Mouse (Mus musculus): Measurements from ENCODE around the gene Gm11273. TPM values are rescaled to one million over a fixed set of nuclear protein-coding genes. Genes with fewer than 3 reads are reported as not detected.
"Not testable (repeated sequence)": the region's sequence is repeated elsewhere in the genome, so short reads cannot be mapped to it uniquely, and the experiment has no call there.

The Gm11273 gene
- polyA plus RNA-seq (2015; fragmentation: Nextera tagmentation; extraction: Ambion mirVana): 3.3 and 5.8 TPM in 2 replicates

GRCm38 (mm10) chr13:21501182-21501581, at the start of gene Gm11273:
Gene Gm11273, minus strand, starts transcription at chr13:21501418.
- H3K9ac ChIP-seq (replicated peaks; ENCODE audit: low read depth); H3K36me3 ChIP-seq (ENCODE audit: insufficient read depth, low read length); ATAC-seq; H3K4me1 ChIP-seq (ENCODE audit: insufficient read depth, low read depth, low read length); H3K4me3 ChIP-seq (ENCODE audit: low read depth, low read length); H3K4me2 ChIP-seq (replicated peaks; ENCODE audit: low read depth, low read length); H3K9me3 ChIP-seq (ENCODE audit: low read length); H3K27ac ChIP-seq (ENCODE audit: low read length); H3K27me3 ChIP-seq (replicated peaks; ENCODE audit: insufficient read depth, low read length); DNase-seq (ENCODE audit: low spot score): not testable (repeated sequence)
- WGBS: 91% methylated on average over 17 of the region's 17 CpGs

- Histone ChIP-seq H3K9me3 (ENCODE audit: low read length) (no peaks in the 10 kb centered on the region), H3K9ac (replicated peaks; ENCODE audit: low read depth) (no peak overlapping the region), H3K27me3 (replicated peaks; ENCODE audit: insufficient read depth, low read length) (no peaks in the 10 kb centered on the region), H3K4me1 (ENCODE audit: insufficient read depth, low read depth, low read length) (no peaks in the 10 kb centered on the region), H3K27ac (ENCODE audit: low read length) (no peak overlapping the region), H3K36me3 (ENCODE audit: insufficient read depth, low read length) (no peaks in the 10 kb centered on the region), H3K4me3 (ENCODE audit: low read depth, low read length) (no peak overlapping the region), H3K4me2 (replicated peaks; ENCODE audit: low read depth, low read length) (no peak overlapping the region)
- WGBS: 24% methylated on average over 3 of the region's 3 CpGs
- no peak for TF ChIP-seq EP300 (IDR thresholded peaks at IDR 0.05)
- TF ChIP-seq CTCF (IDR thresholded peaks at IDR 0.05): no peak
- DNase-seq (ENCODE audit: low spot score) (no peak), ATAC-seq (no peak)
Observed at GRCm38 (mm10) chr13:21550416-21551110, 49.3 kb upstream of the Gm11273 start.

- H3K4me3 ChIP-seq (ENCODE audit: low read depth, low read length): no peak overlapping the region
- no peaks in the 10 kb centered on the region for H3K9me3 ChIP-seq (ENCODE audit: low read length)
- no peak overlapping the region for H3K27ac ChIP-seq (ENCODE audit: low read length)
- no peaks in the 10 kb centered on the region for H3K36me3 ChIP-seq (ENCODE audit: insufficient read depth, low read length)
- H3K4me1 ChIP-seq (ENCODE audit: insufficient read depth, low read depth, low read length): no peaks in the 10 kb centered on the region
- no peak for ATAC-seq
- H3K27me3 ChIP-seq (replicated peaks; ENCODE audit: insufficient read depth, low read length): no peaks in the 10 kb centered on the region
- WGBS: 76% methylated on average over 3 of the region's 3 CpGs
- H3K9ac ChIP-seq (replicated peaks; ENCODE audit: low read depth): no peak overlapping the region
- no peak overlapping the region for H3K4me2 ChIP-seq (replicated peaks; ENCODE audit: low read depth, low read length)
- DNase-seq (ENCODE audit: low spot score): no peak
- no peak for TF ChIP-seq EP300 (IDR thresholded peaks at IDR 0.05)
- no peak for TF ChIP-seq CTCF (IDR thresholded peaks at IDR 0.05)
Observed at GRCm38 (mm10) chr13:21549487-21549886, 48.3 kb upstream of the Gm11273 start.

- Histone ChIP-seq H3K27me3 (replicated peaks; ENCODE audit: insufficient read depth, low read length) (no peaks in the 10 kb centered on the region), H3K36me3 (ENCODE audit: insufficient read depth, low read length) (no peaks in the 10 kb centered on the region), H3K4me1 (ENCODE audit: insufficient read depth, low read depth, low read length) (no peaks in the 10 kb centered on the region), H3K27ac (ENCODE audit: low read length) (no peak within 1 kb of the TSS), H3K9ac (replicated peaks; ENCODE audit: low read depth) (no peak within 1 kb of the TSS), H3K4me3 (ENCODE audit: low read depth, low read length) (no peak within 1 kb of the TSS), H3K9me3 (ENCODE audit: low read length) (no peaks in the 10 kb centered on the region), H3K4me2 (replicated peaks; ENCODE audit: low read depth, low read length) (no peak within 1 kb of the TSS)
- 71% methylated on average over 1 of the region's 1 CpGs for WGBS
- TF ChIP-seq EP300 (IDR thresholded peaks at IDR 0.05) (no peak), CTCF (IDR thresholded peaks at IDR 0.05) (no peak)
- ATAC-seq (no peak), DNase-seq (ENCODE audit: low spot score) (no peak)
Observed at GRCm38 (mm10) chr13:21542708-21543107, 41.5 kb upstream of the Gm11273 start, which contains the start of gene Olfr1366. Gene Olfr1366, minus strand, starts transcription at chr13:21542808.

- DNase-seq (ENCODE audit: low spot score) (peak; percentile 92), ATAC-seq (peak; percentile 100)
- H3K4me2 ChIP-seq (replicated peaks; ENCODE audit: low read depth, low read length): peak within 1 kb of the TSS; percentile 64
- WGBS: under 1% methylated on average over 37 of the region's 39 CpGs
- H3K9ac ChIP-seq (replicated peaks; ENCODE audit: low read depth): peak within 1 kb of the TSS; percentile 98
- H3K9me3 ChIP-seq (ENCODE audit: low read length): no peaks in the 10 kb centered on the region
- peak within 1 kb of the TSS; percentile 96 for H3K27ac ChIP-seq (ENCODE audit: low read length)
- no peaks in the 10 kb centered on the region for H3K27me3 ChIP-seq (replicated peaks; ENCODE audit: insufficient read depth, low read length)
- H3K36me3 ChIP-seq (ENCODE audit: insufficient read depth, low read length): no peaks in the 10 kb centered on the region
- H3K4me3 ChIP-seq (ENCODE audit: low read depth, low read length): peak within 1 kb of the TSS; percentile 91
- peak; percentile 43 for TF ChIP-seq CTCF (IDR thresholded peaks at IDR 0.05)
- no peak for TF ChIP-seq EP300 (IDR thresholded peaks at IDR 0.05)
- no peaks in the 10 kb centered on the region for H3K4me1 ChIP-seq (ENCODE audit: insufficient read depth, low read depth, low read length)
Observed at GRCm38 (mm10) chr13:21530781-21531201, 29.6 kb upstream of the Gm11273 start, which contains the start of gene Zkscan8. Gene Zkscan8, minus strand, starts transcription at chr13:21531120.

GRCm38 (mm10) chr13:21530136-21530535, 28.9 kb upstream of the Gm11273 start:
- H3K4me2 ChIP-seq (replicated peaks; ENCODE audit: low read depth, low read length): peak overlapping the region; percentile 8; the same call in 1 of the 2 replicates
- no peak for TF ChIP-seq EP300 (IDR thresholded peaks at IDR 0.05)
- TF ChIP-seq CTCF (IDR thresholded peaks at IDR 0.05): no peak
- H3K9me3 ChIP-seq (ENCODE audit: low read length): no peaks in the 10 kb centered on the region
- DNase-seq (ENCODE audit: low spot score) (peak; percentile 18), ATAC-seq (no peak)
- no peaks in the 10 kb centered on the region for H3K4me1 ChIP-seq (ENCODE audit: insufficient read depth, low read depth, low read length)
- no peak overlapping the region for H3K9ac ChIP-seq (replicated peaks; ENCODE audit: low read depth)
- no peak overlapping the region for H3K27ac ChIP-seq (ENCODE audit: low read length)
- WGBS: 29% methylated on average over 7 of the region's 7 CpGs
- H3K36me3 ChIP-seq (ENCODE audit: insufficient read depth, low read length): no peaks in the 10 kb centered on the region
- no peak overlapping the region for H3K4me3 ChIP-seq (ENCODE audit: low read depth, low read length)
- H3K27me3 ChIP-seq (replicated peaks; ENCODE audit: insufficient read depth, low read length): no peaks in the 10 kb centered on the region
